Mouse (Mus musculus) brown adipose tissue, adult 24 weeks (tissue): Measurements from ENCODE around the gene Vmp1. TPM values are rescaled to one million over a fixed set of nuclear protein-coding genes. Genes with fewer than 3 reads are reported as not detected.
A peak's percentile ranks its signal among the peaks of the same experiment; 100 is the strongest.

ENCODE experiments used
- H3K27ac ChIP-seq: fragments of 200-500 bp; replicated peaks from 2 replicates; pipeline ENCODE4 v1.5.1; 2012; ENCODE audit warnings: low read depth, mild to moderate bottlenecking, low read length
- H3K4me1 ChIP-seq: fragments of 200-500 bp; 2 replicates; pipeline ENCODE4 v1.6.1; 2012; ENCODE audit warnings: low read length, mixed read lengths; ENCODE audit not compliant: control insufficient read depth, insufficient read depth, insufficient read length
- H3K4me3 ChIP-seq: fragments of 200-500 bp; 2 replicates; pipeline ENCODE4 v1.5.1; 2012; ENCODE audit warnings: low read depth, mild to moderate bottlenecking, low read length, moderate library complexity; ENCODE audit not compliant: insufficient read depth
- polyA plus RNA-seq: library from polyadenylated mRNA; stranded (reverse); fragments of >200 nt; gene quantifications from 2 replicates; pipeline ENCODE4 v1.2.4, GENCODE M21; 2012; ENCODE audit not compliant: missing spikeins, insufficient read depth, insufficient read length

Vmp1 gene
- polyA plus RNA-seq, 1 experiment, result 62.6 TPM

GRCm38 (mm10) chr11:86655671-86656070 lies 28.0 kb downstream of the Vmp1 start:
- no peak overlapping the region for H3K4me3 ChIP-seq
- no peaks in the 10 kb centered on the region for H3K4me1 ChIP-seq
- H3K27ac ChIP-seq, result no peak overlapping the region

GRCm38 (mm10) chr11:86654096-86654495 lies 29.5 kb downstream of the Vmp1 start:
- Histone ChIP-seq H3K4me1 (no peaks in the 10 kb centered on the region), H3K4me3 (no peak overlapping the region), H3K27ac (0 out of 2 replicates have a peak overlapping the region, but pooled peaks have one; percentile 14)

GRCm38 (mm10) chr11:86653446-86653845 lies 30.2 kb downstream of the Vmp1 start:
- 0 out of 2 replicates have a peak overlapping the region, but pooled peaks have one; percentile 14 for H3K27ac ChIP-seq
- no peaks in the 10 kb centered on the region for H3K4me1 ChIP-seq
- no peak overlapping the region for H3K4me3 ChIP-seq

DNA sequence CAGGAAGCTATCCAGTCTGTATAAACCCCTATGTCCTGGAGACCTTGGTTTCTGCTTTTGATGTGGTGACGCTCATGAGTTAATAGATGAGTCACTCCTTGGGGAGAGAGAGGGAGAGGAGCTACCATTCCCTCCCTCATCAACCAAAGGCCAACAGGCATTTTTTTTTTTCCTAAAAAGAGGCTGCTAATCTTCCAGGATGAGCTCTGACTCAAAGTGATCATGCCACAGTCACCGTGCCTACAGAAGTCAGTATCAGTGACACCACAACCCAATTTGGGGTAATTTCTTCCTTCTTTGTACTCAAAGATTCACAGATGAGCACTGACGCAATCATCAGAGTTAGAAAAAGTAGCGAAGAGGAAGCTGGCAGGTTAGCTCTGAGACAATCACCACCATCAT lies 31.1 kb downstream of the Vmp1 start:
- H3K4me3 ChIP-seq, result no peak overlapping the region
- H3K27ac ChIP-seq, result 0 out of 2 replicates have a peak overlapping the region, but pooled peaks have one; percentile 2
- H3K4me1 ChIP-seq, result no peaks in the 10 kb centered on the region

DNA sequence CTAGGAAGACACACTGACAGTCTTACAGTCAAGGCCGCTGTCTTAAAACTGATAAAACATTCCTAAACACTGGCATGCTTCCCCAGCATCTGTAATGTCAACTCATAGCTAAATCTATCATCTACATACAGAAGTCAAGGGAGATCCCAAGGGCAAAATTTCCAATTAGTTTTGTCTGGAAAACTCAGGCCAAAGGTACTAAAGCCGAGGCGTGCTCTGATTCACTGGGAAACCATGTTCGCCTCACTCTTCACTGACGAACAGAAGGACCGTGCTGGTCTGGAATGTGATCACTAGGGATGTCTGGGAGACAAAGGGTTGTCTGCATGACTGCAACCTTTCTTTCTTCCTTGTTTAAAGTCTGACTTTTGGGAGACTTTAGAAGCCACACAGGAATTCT lies 33.0 kb downstream of the Vmp1 start:
- Histone ChIP-seq H3K4me1 (no peaks in the 10 kb centered on the region), H3K4me3 (no peak overlapping the region), H3K27ac (no peak overlapping the region)

GRCm38 (mm10) chr11:86649542-86649941 lies 34.1 kb downstream of the Vmp1 start:
- no peaks in the 10 kb centered on the region for H3K4me1 ChIP-seq
- H3K27ac ChIP-seq, result no peak overlapping the region
- no peak overlapping the region for H3K4me3 ChIP-seq

DNA sequence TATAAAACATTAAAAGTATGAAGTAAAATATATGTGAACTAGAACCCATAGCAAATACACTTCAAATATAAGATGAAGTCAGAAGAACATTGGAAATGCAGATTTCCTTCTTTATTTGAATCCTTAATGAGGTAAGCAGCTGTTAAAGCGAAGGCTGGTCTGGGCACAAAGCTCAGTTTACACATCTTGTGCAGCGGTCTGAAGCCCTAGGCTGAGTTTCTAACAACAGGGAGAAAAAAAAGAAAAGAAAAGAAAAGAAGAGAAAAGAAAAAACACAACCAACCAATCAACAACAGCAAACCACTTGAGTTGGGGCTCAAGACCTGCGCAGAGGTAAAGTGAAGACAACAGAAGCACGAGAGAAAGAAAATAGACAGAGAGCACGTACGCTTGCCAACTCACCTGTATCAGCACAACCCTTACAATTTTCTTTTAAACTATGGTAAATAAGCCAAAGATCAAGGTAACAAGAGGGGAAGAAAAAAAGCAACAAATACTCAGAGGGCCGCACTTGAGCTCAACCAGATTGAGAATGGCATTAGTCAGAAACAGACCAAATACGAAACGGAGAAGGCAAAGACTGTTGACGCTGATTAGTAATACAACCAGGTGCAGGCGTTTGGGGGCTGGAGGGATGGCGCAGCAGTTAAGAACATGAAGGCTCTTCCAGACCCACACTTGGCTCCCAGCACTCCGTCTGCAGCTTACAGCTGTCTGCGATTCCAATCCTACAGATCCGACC lies 35.8 kb downstream of the Vmp1 start:
- H3K27ac ChIP-seq, result no peak overlapping the region
- H3K4me1 ChIP-seq, result no peaks in the 10 kb centered on the region
- H3K4me3 ChIP-seq, result no peak overlapping the region

- peaks cover under 1% of the 10 kb centered on the region; the same call in 1 of the 2 replicates for H3K4me1 ChIP-seq
- H3K4me3 ChIP-seq, result no peak overlapping the region
- no peak overlapping the region for H3K27ac ChIP-seq
These were observed 36.7 kb downstream of the Vmp1 start for GRCm38 (mm10) chr11:86646885-86647459.

- no peak overlapping the region for H3K27ac ChIP-seq
- H3K4me3 ChIP-seq, result no peak overlapping the region
- H3K4me1 ChIP-seq, result peaks cover 3% of the 10 kb centered on the region; the same call in 1 of the 2 replicates
These were observed 37.4 kb downstream of the Vmp1 start for GRCm38 (mm10) chr11:86646136-86646834.

- H3K4me3 ChIP-seq, result no peak overlapping the region
- peaks cover 3% of the 10 kb centered on the region; the same call in 1 of the 2 replicates for H3K4me1 ChIP-seq
- H3K27ac ChIP-seq, result no peak overlapping the region
These were observed 39.1 kb downstream of the Vmp1 start for GRCm38 (mm10) chr11:86644553-86644952.

DNA sequence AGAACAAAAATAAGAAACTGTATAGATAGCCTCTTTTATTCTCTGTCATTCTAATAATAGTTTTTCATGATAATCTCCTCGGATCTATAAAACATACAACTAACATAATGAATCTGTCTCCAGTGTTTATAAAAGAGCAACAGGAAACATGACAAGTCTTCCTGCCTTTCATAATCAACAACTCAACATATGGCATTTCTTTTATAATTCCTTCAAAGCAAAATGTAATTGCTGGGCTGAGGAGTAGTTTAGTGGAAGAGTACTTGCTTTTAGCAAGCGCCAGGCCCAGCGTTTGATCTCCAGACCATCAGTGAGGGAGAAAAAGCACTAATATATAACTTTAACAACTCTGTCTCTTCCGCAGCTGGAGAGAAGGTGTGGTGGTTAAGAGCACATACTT lies 41.9 kb downstream of the Vmp1 start:
- H3K4me1 ChIP-seq, result peaks cover 3% of the 10 kb centered on the region; the same call in 1 of the 2 replicates
- H3K4me3 ChIP-seq, result no peak overlapping the region
- H3K27ac ChIP-seq, result peak overlapping the region; percentile 48; the same call in 1 of the 2 replicates

DNA sequence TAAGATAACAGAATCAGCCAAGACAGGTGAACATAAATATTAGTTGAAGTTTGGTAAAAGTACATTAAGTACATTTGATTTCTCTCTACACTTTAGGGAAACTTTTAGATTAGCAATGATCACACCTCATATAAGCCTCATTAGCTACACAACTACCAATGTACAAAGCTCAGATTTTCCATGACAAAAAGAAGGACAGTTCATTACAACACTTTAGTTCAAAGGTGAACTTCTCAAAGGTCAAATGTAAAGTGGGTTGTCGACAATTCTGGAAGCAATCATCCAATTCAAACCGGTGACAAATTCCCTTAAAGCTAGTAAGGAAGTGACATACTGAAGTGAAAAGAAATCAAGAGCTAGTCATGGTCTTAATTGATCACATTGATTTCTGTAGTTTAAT lies 45.9 kb downstream of the Vmp1 start:
- no peak overlapping the region for H3K27ac ChIP-seq
- no peak overlapping the region for H3K4me3 ChIP-seq
- peaks cover 3% of the 10 kb centered on the region; the same call in 1 of the 2 replicates for H3K4me1 ChIP-seq

DNA sequence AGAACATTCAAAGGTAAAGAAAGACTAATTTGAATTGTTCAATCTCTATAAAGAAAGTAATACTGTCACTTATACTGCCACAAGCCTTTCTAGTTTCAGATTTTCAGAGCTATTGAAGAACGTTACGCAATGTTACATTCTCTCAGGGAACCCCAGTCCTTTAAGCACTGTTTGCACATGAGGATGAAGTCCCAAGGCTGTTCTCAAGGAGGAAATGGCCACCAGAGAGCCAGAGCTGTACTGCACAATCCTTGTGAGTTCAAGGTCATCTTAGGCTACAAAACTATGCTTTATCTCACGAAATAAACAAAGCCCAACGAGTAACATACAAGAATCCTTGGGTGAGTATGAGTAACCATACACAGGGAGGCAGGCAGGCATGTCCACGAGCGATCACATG lies 49.2 kb downstream of the Vmp1 start:
- H3K4me3 ChIP-seq, result no peak overlapping the region

GRCm38 (mm10) chr11:86629941-86630340 lies 53.7 kb downstream of the Vmp1 start:
- H3K4me1 ChIP-seq, result 0 out of 2 replicates have a peak, but pooled peaks cover 2% of the 10 kb centered on the region
- peak overlapping the region; percentile 49 for H3K27ac ChIP-seq

More for the DNA sequence above, 49.2 kb downstream of the Vmp1 start:
- peak overlapping the region; percentile 57 for H3K27ac ChIP-seq
- H3K4me1 ChIP-seq, result 0 out of 2 replicates have a peak, but pooled peaks cover 2% of the 10 kb centered on the region

GRCm38 (mm10) chr11:86629445-86629844 lies 54.2 kb downstream of the Vmp1 start:
- H3K4me3 ChIP-seq, result no peak overlapping the region
- H3K27ac ChIP-seq, result no peak overlapping the region
- 0 out of 2 replicates have a peak, but pooled peaks cover 2% of the 10 kb centered on the region for H3K4me1 ChIP-seq

More at GRCm38 (mm10) chr11:86629941-86630340, 53.7 kb downstream of the Vmp1 start:
- no peak overlapping the region for H3K4me3 ChIP-seq
